Mouse (Mus musculus): Measurements from ENCODE around the gene Mmrn2. TPM values are rescaled to one million over a fixed set of nuclear protein-coding genes. Genes with fewer than 3 reads are reported as not detected.

Mmrn2 gene
- polyA plus RNA-seq, 1 experiment, result 1.7 TPM

DNA sequence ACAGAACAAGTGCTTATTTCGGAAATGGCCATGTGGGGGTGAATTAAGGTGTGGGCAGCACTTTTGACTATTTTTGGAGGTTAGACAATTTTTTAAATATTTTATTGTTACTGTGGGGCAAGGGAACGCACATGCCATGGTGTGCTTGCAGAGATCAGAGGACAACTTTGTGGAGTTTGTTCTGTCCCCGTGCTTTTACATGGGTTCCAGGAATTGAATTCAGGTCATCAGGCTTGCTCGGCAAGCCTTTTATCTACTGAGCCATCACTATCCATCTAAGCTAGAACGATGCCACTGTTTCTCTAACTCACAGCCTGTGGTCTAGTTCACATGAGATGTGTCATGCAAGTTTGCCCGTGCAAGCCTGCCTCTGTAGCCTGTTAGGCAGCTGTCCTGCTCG, 27.0 kb upstream of the Mmrn2 start:
- Histone ChIP-seq H3K36me3 (ENCODE audit: control insufficient read depth, insufficient read depth, low read length, poor library complexity, severe bottlenecking) (peaks cover 3% of the 10 kb centered on the region), H3K9ac (ENCODE audit: low read depth, poor library complexity, severe bottlenecking) (no peak overlapping the region), H3K27ac (ENCODE audit: insufficient read depth, low read length) (peak overlapping the region; percentile 16; the same call in 1 of the 2 replicates), H3K4me1 (ENCODE audit: control insufficient read depth, insufficient read depth, low read length) (peaks cover 6% of the 10 kb centered on the region), H3K27me3 (ENCODE audit: control insufficient read depth, insufficient read depth, low read length, poor library complexity, severe bottlenecking) (no peaks in the 10 kb centered on the region), H3K4me3 (ENCODE audit: low read depth, low read length) (no peak overlapping the region), H3K9me3 (replicated peaks; ENCODE audit: control insufficient read depth, insufficient read depth, low read length, poor library complexity, severe bottlenecking) (no peaks in the 10 kb centered on the region)
- TF ChIP-seq EP300 (IDR thresholded peaks at IDR 0.05; ENCODE audit: insufficient read depth, low read depth, low read length) (no peak), POLR2A (IDR thresholded peaks at IDR 0.05; ENCODE audit: insufficient read depth, low read length) (no peak), CTCF (IDR thresholded peaks at IDR 0.05; ENCODE audit: low read depth, low read length) (no peak)

DNA sequence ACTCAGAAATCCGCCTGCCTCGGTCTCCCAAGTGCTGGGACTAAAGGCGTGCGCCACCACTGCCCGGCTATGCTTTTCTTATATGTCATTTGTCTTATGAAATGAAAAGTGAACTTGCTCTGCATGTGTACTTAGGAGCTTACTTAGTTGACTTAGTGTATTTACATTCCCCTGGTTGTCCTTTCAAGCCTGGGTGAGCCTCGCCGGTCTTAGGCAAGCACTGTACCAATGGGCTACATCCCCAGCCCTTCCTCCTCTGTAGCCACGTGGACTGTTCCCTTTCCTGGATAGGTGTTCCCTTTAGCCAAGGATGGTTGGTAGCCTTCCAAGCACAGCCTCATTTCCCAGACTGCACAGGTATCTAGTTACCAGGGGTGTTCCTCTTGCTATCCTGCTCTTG, 26.3 kb upstream of the Mmrn2 start:
- no peak overlapping the region for H3K9ac ChIP-seq (ENCODE audit: low read depth, poor library complexity, severe bottlenecking)
- H3K4me3 ChIP-seq (ENCODE audit: low read depth, low read length), result no peak overlapping the region
- H3K9me3 ChIP-seq (replicated peaks; ENCODE audit: control insufficient read depth, insufficient read depth, low read length, poor library complexity, severe bottlenecking), result no peaks in the 10 kb centered on the region
- TF ChIP-seq POLR2A (IDR thresholded peaks at IDR 0.05; ENCODE audit: insufficient read depth, low read length) (no peak), EP300 (IDR thresholded peaks at IDR 0.05; ENCODE audit: insufficient read depth, low read depth, low read length) (0 out of 2 replicates have a peak, but pooled peaks have one; percentile 11)
- no peaks in the 10 kb centered on the region for H3K36me3 ChIP-seq (ENCODE audit: control insufficient read depth, insufficient read depth, low read length, poor library complexity, severe bottlenecking)
- H3K4me1 ChIP-seq (ENCODE audit: control insufficient read depth, insufficient read depth, low read length), result peaks cover 6% of the 10 kb centered on the region
- H3K27me3 ChIP-seq (ENCODE audit: control insufficient read depth, insufficient read depth, low read length, poor library complexity, severe bottlenecking), result no peaks in the 10 kb centered on the region
- H3K27ac ChIP-seq (ENCODE audit: insufficient read depth, low read length), result peak overlapping the region; percentile 16

DNA sequence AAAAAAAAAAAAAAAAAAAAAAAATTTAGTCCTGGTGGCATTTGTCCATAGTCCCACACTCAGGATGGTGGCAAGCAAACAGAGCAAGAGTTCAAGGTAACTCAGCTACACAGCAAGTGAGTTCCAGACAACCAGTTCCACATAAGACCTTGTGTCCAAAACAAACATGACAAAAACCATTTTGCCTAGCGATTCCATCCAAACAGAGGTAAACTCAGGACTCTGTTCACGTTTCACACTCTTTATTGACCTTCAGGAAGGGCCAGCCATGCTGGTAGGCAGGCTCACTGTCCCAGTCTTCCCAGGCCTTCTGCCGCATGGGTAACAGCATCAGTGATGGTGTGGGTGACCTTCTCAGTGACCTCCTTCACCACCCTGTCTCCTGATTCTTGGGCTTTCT, 23.6 kb upstream of the Mmrn2 start:
- no peak for TF ChIP-seq POLR2A (IDR thresholded peaks at IDR 0.05; ENCODE audit: insufficient read depth, low read length)
- TF ChIP-seq EP300 (IDR thresholded peaks at IDR 0.05; ENCODE audit: insufficient read depth, low read depth, low read length), result no peak
- no peak for TF ChIP-seq CTCF (IDR thresholded peaks at IDR 0.05; ENCODE audit: low read depth, low read length)
- Histone ChIP-seq H3K9me3 (replicated peaks; ENCODE audit: control insufficient read depth, insufficient read depth, low read length, poor library complexity, severe bottlenecking) (no peaks in the 10 kb centered on the region), H3K4me3 (ENCODE audit: low read depth, low read length) (no peak overlapping the region), H3K27ac (ENCODE audit: insufficient read depth, low read length) (peak overlapping the region; percentile 52; the same call in 1 of the 2 replicates), H3K27me3 (ENCODE audit: control insufficient read depth, insufficient read depth, low read length, poor library complexity, severe bottlenecking) (no peaks in the 10 kb centered on the region), H3K4me1 (ENCODE audit: control insufficient read depth, insufficient read depth, low read length) (peaks cover 9% of the 10 kb centered on the region), H3K9ac (ENCODE audit: low read depth, poor library complexity, severe bottlenecking) (no peak overlapping the region), H3K36me3 (ENCODE audit: control insufficient read depth, insufficient read depth, low read length, poor library complexity, severe bottlenecking) (no peaks in the 10 kb centered on the region)

DNA sequence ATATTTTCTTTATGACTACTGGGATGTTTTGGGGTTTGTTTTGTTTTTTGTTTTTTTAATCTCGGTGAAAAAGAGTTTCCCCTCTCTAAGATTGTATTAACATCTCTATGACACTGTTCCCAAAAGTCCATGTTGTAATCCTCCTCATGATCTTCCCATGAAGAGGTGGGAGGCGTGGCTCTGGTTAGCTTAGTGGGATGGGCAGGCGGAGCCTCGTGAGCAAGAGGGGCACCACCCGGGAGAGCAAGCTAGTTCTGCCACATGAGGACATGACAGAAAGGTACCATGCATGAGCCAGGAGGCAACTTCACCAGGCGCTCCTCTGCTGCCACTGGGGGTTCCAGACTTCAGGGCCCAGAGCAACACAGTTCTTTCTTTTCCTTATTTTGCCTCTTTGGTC, 22.7 kb upstream of the Mmrn2 start:
- Histone ChIP-seq H3K4me3 (ENCODE audit: low read depth, low read length) (no peak overlapping the region), H3K36me3 (ENCODE audit: control insufficient read depth, insufficient read depth, low read length, poor library complexity, severe bottlenecking) (no peaks in the 10 kb centered on the region), H3K9ac (ENCODE audit: low read depth, poor library complexity, severe bottlenecking) (no peak overlapping the region), H3K27ac (ENCODE audit: insufficient read depth, low read length) (no peak overlapping the region), H3K9me3 (replicated peaks; ENCODE audit: control insufficient read depth, insufficient read depth, low read length, poor library complexity, severe bottlenecking) (no peaks in the 10 kb centered on the region), H3K27me3 (ENCODE audit: control insufficient read depth, insufficient read depth, low read length, poor library complexity, severe bottlenecking) (no peaks in the 10 kb centered on the region), H3K4me1 (ENCODE audit: control insufficient read depth, insufficient read depth, low read length) (peaks cover 10% of the 10 kb centered on the region)
- no peak for TF ChIP-seq CTCF (IDR thresholded peaks at IDR 0.05; ENCODE audit: low read depth, low read length)
- TF ChIP-seq EP300 (IDR thresholded peaks at IDR 0.05; ENCODE audit: insufficient read depth, low read depth, low read length), result no peak
- TF ChIP-seq POLR2A (IDR thresholded peaks at IDR 0.05; ENCODE audit: insufficient read depth, low read length), result no peak

DNA sequence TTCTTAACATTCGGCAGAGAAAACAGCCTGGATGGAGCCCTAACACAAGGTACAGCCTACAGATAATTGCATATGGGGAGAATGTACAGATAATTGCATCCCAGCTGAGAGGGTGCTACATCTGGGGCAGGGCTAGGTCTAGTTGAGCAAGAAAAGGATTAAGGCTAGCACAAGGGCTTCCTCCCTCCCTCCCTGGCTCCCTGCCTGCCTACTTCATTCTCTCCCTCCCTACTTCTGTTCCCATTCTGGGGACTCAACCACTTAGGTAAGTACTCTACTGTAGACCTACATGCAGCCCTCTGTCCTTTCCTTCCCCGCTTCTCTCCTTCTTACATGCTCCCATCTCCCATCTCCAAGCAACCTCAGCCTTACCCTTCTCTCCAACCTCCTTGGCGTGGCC, 21.9 kb upstream of the Mmrn2 start:
- no peak overlapping the region for H3K9ac ChIP-seq (ENCODE audit: low read depth, poor library complexity, severe bottlenecking)
- no peaks in the 10 kb centered on the region for H3K27me3 ChIP-seq (ENCODE audit: control insufficient read depth, insufficient read depth, low read length, poor library complexity, severe bottlenecking)
- H3K27ac ChIP-seq (ENCODE audit: insufficient read depth, low read length), result no peak overlapping the region
- H3K4me3 ChIP-seq (ENCODE audit: low read depth, low read length), result no peak overlapping the region
- no peaks in the 10 kb centered on the region for H3K36me3 ChIP-seq (ENCODE audit: control insufficient read depth, insufficient read depth, low read length, poor library complexity, severe bottlenecking)
- no peaks in the 10 kb centered on the region for H3K9me3 ChIP-seq (replicated peaks; ENCODE audit: control insufficient read depth, insufficient read depth, low read length, poor library complexity, severe bottlenecking)
- no peak for TF ChIP-seq CTCF (IDR thresholded peaks at IDR 0.05; ENCODE audit: low read depth, low read length)
- TF ChIP-seq EP300 (IDR thresholded peaks at IDR 0.05; ENCODE audit: insufficient read depth, low read depth, low read length), result no peak
- TF ChIP-seq POLR2A (IDR thresholded peaks at IDR 0.05; ENCODE audit: insufficient read depth, low read length), result no peak
- H3K4me1 ChIP-seq (ENCODE audit: control insufficient read depth, insufficient read depth, low read length), result peaks cover 13% of the 10 kb centered on the region

DNA sequence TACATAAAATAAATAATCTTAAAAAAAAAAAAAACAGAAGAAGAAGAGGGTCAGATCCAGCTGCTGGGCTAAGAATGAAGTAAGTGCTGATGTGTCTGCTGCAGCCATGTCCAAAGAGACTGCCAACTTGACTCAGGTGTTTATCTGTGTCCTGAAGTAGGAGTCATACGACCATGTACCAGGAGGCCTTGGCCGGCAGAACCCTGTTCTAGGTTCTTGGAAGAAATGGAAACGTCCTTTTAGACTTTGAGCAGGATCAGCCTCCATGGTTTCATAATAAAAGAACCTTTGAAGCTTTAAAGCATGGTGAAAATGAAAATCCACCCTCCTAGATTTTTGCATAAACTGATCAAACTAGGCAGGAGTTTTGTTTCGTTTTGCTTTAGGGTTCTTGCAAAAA, 20.8 kb upstream of the Mmrn2 start:
- no peaks in the 10 kb centered on the region for H3K36me3 ChIP-seq (ENCODE audit: control insufficient read depth, insufficient read depth, low read length, poor library complexity, severe bottlenecking)
- no peaks in the 10 kb centered on the region for H3K9me3 ChIP-seq (replicated peaks; ENCODE audit: control insufficient read depth, insufficient read depth, low read length, poor library complexity, severe bottlenecking)
- peak overlapping the region; percentile 26; the same call in 1 of the 2 replicates for H3K9ac ChIP-seq (ENCODE audit: low read depth, poor library complexity, severe bottlenecking)
- no peak overlapping the region for H3K27ac ChIP-seq (ENCODE audit: insufficient read depth, low read length)
- H3K27me3 ChIP-seq (ENCODE audit: control insufficient read depth, insufficient read depth, low read length, poor library complexity, severe bottlenecking), result no peaks in the 10 kb centered on the region
- no peak for TF ChIP-seq POLR2A (IDR thresholded peaks at IDR 0.05; ENCODE audit: insufficient read depth, low read length)
- no peak for TF ChIP-seq CTCF (IDR thresholded peaks at IDR 0.05; ENCODE audit: low read depth, low read length)
- no peak for TF ChIP-seq EP300 (IDR thresholded peaks at IDR 0.05; ENCODE audit: insufficient read depth, low read depth, low read length)
- H3K4me3 ChIP-seq (ENCODE audit: low read depth, low read length), result no peak overlapping the region
- peaks cover 17% of the 10 kb centered on the region for H3K4me1 ChIP-seq (ENCODE audit: control insufficient read depth, insufficient read depth, low read length)

Measured in ES-Bruce4 (cell line).